13 mouse cellular contexts compared by ENCODE assay signal in genomic region chr15:68316116-68316515, GRCm38 (mm10).
DNase-seq lines count a peak whose midpoint lies in the region; ATAC-seq lines count a peak whose summit lies in the region.
"Had no signal": no experiment of that assay in that cellular context is flagged by ENCODE, and none has a peak within 500 bp of the region (broad histone marks: within the 10 kb centered on the region; RNA-seq: fewer than 3 reads in every experiment).

No protein-coding gene starts in this region.

- intact Hi-C loops in gastrocnemius, postnatal 14 days (cut with DNase I; ENCODE audit: low total_unique reads): no loop called here

- ATAC-seq in frontal cortex, adult (ENCODE audit: low TSS enrichment): no peak
- ATAC-seq: forebrain, embryonic 13.5 days; forebrain, embryonic 15.5 days; forebrain, postnatal 0 days had no signal

- DNase-seq in cerebellum, postnatal 10 days: peak; percentile 45 to 51
- no peak for DNase-seq in cerebellum, postnatal 36 days
- peak; percentile 15 for DNase-seq in gastrocnemius, postnatal 14 days
- DNase-seq in gastrocnemius, postnatal 25 days: no peak
- DNase-seq: adrenal gland, adult 8-10 months; adrenal gland, postnatal 36 days; cerebellum, adult 11-12 months; cerebellum, adult 8-10 months; cerebellum, adult 9-11 months; forebrain, postnatal 0 days had no signal

Comparison
In these comparisons a context has a peak if more than half of its experiments do, and no peak if none do; other contexts are left out.
1. DNase-seq: peak in cerebellum, postnatal 10 days (2 of 2) and gastrocnemius, postnatal 14 days (single experiment); none in cerebellum, postnatal 36 days (0 of 2) and gastrocnemius, postnatal 25 days (single experiment).